Mouse (Mus musculus) kidney, adult 2 months (tissue): ENCODE measurements at regions not wholly inside any gene's neighbourhood (a gene's known extent, or its start where the extent isn't known, plus 50 kb on each side); places are given as distances from the start of the nearest gene placed in this dataset.

Source experiments
- DNase-seq: peaks from one replicate; pipeline ENCODE4 v3.0.0; 2021
- H3K27ac ChIP-seq: fragments of 200-500 bp; 2 replicates; pipeline ENCODE4 v1.5.1; 2012; ENCODE audit warnings: low read depth, low read length, control low read depth, inconsistent platforms; ENCODE audit not compliant: insufficient read depth
- H3K27me3 ChIP-seq: fragments of 200-500 bp; replicated peaks from 2 replicates; pipeline ENCODE4 v1.6.1; 2012; ENCODE audit warnings: mild to moderate bottlenecking, moderate library complexity, low read length, inconsistent platforms; ENCODE audit not compliant: control insufficient read depth, insufficient read depth
- H3K36me3 ChIP-seq: fragments of 200-500 bp; 2 replicates; pipeline ENCODE4 v1.6.1; 2012; ENCODE audit warnings: mild to moderate bottlenecking, moderate library complexity, low read length, inconsistent platforms; ENCODE audit not compliant: control insufficient read depth, insufficient read depth
- H3K4me1 ChIP-seq: fragments of 200-500 bp; 2 replicates; pipeline ENCODE4 v1.6.1; 2011; ENCODE audit warnings: low read length; ENCODE audit not compliant: control insufficient read depth, insufficient read depth
- H3K4me3 ChIP-seq: fragments of 200-500 bp; 2 replicates; pipeline ENCODE4 v1.5.1; 2011; ENCODE audit warnings: mild to moderate bottlenecking, low read depth, low read length, control low read depth; ENCODE audit not compliant: insufficient read depth
- CTCF ChIP-seq: fragments of 200-500 bp; conservative IDR thresholded peaks from 2 replicates; pipeline ENCODE4 v1.5.1; 2011; ENCODE audit warnings: low read depth, mild to moderate bottlenecking, control low read depth, low read length, moderate library complexity, mixed read lengths; ENCODE audit not compliant: insufficient read depth, insufficient read length
- POLR2A ChIP-seq: fragments of 200-500 bp; IDR thresholded peaks from one replicate; pipeline ENCODE4 v1.6.1; 2011; ENCODE audit warnings: low read depth, low read length, control low read depth
- WGBS: fragments of 180-500 bp; shearing (Covaris S2); methylation state at CpG from one replicate; pipeline ENCODE4 v1.1.7; 2018; 5-methylcytosine and 5-hydroxymethylcytosine counted together

- DNase-seq, result peak; percentile 79
Measured at GRCm38 (mm10) chr16:44629296-44630275, 70.9 kb upstream of the Boc start.

GRCm38 (mm10) chr16:44625871-44626293 lies 67.2 kb upstream of the Boc start:
- no peak for TF ChIP-seq CTCF
- Histone ChIP-seq H3K36me3 (no peaks in the 10 kb centered on the region), H3K4me1 (peaks cover 1% of the 10 kb centered on the region; the same call in 1 of the 2 replicates), H3K27ac (no peak overlapping the region), H3K4me3 (no peak overlapping the region), H3K27me3 (no peaks in the 10 kb centered on the region)
- WGBS, result 48% methylated on average over 3 of the region's 3 CpGs
- no peak for DNase-seq

More at GRCm38 (mm10) chr16:44629296-44630275, 70.9 kb upstream of the Boc start:
- WGBS, result 45% methylated on average over 8 of the region's 8 CpGs
- H3K4me3 ChIP-seq, result no peak overlapping the region
- H3K27ac ChIP-seq, result peak overlapping the region; percentile 75
- H3K4me1 ChIP-seq, result peaks cover 19% of the 10 kb centered on the region
- H3K36me3 ChIP-seq, result no peaks in the 10 kb centered on the region
- no peaks in the 10 kb centered on the region for H3K27me3 ChIP-seq
- TF ChIP-seq POLR2A, result no peak
- no peak for TF ChIP-seq CTCF

- H3K27me3 ChIP-seq, result no peaks in the 10 kb centered on the region
- no peak for DNase-seq
- H3K36me3 ChIP-seq, result no peaks in the 10 kb centered on the region
- no peak for TF ChIP-seq CTCF
- no peak for TF ChIP-seq POLR2A
- H3K4me1 ChIP-seq, result no peaks in the 10 kb centered on the region
- H3K27ac ChIP-seq, result no peak overlapping the region
- 78% methylated on average over 6 of the region's 6 CpGs for WGBS
- no peak overlapping the region for H3K4me3 ChIP-seq
Measured at GRCm38 (mm10) chr16:44625108-44625616, 66.5 kb upstream of the Boc start.

GRCm38 (mm10) chr16:44621573-44621972 lies 62.9 kb upstream of the Boc start:
- Histone ChIP-seq H3K27me3 (no peaks in the 10 kb centered on the region; the same call in 1 of the 2 replicates), H3K4me3 (no peak overlapping the region), H3K27ac (no peak overlapping the region), H3K36me3 (no peaks in the 10 kb centered on the region), H3K4me1 (no peaks in the 10 kb centered on the region)
- 85% methylated on average over 5 of the region's 5 CpGs for WGBS
- no peak for TF ChIP-seq CTCF
- TF ChIP-seq POLR2A, result no peak
- no peak for DNase-seq

- 74% methylated on average over 2 of the region's 2 CpGs for WGBS
- H3K4me1 ChIP-seq, result no peaks in the 10 kb centered on the region
- no peaks in the 10 kb centered on the region; the same call in 1 of the 2 replicates for H3K27me3 ChIP-seq
- no peak for DNase-seq
- no peak overlapping the region for H3K4me3 ChIP-seq
- no peak for TF ChIP-seq CTCF
- no peak for TF ChIP-seq POLR2A
- H3K27ac ChIP-seq, result no peak overlapping the region
- no peaks in the 10 kb centered on the region for H3K36me3 ChIP-seq
Measured at GRCm38 (mm10) chr16:44620536-44620935, 61.8 kb upstream of the Boc start.

GRCm38 (mm10) chr16:44619476-44620103 lies 60.9 kb upstream of the Boc start:
- DNase-seq, result no peak
- no peaks in the 10 kb centered on the region; the same call in 1 of the 2 replicates for H3K27me3 ChIP-seq
- TF ChIP-seq CTCF, result no peak
- TF ChIP-seq POLR2A, result no peak
- H3K4me3 ChIP-seq, result no peak overlapping the region
- WGBS, result 91% methylated on average over 4 of the region's 4 CpGs
- H3K27ac ChIP-seq, result no peak overlapping the region
- H3K36me3 ChIP-seq, result no peaks in the 10 kb centered on the region
- H3K4me1 ChIP-seq, result no peaks in the 10 kb centered on the region

DNA sequence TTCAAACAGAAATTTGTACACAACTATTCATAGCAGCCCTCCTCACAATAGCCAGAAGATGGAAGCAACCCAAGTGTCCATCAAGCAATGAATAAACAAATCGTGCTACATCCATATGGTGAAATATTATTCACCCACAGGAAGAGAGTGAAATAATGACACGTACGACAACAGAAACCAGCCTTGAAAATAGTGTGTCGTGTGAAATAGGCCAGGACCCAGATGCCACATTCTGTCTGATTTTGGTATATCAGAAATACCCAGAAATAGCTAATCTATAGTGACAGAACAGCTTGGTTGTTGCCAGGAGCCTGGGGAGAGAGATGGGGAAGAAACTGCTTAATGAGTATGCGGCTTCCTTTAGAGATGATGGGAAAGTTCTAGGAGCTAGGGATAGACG lies 58.3 kb upstream of the Boc start:
- no peak for DNase-seq
- no peak for TF ChIP-seq CTCF
- TF ChIP-seq POLR2A, result no peak
- no peak overlapping the region for H3K27ac ChIP-seq
- no peaks in the 10 kb centered on the region for H3K36me3 ChIP-seq
- no peaks in the 10 kb centered on the region for H3K4me1 ChIP-seq
- WGBS, result 78% methylated on average over 6 of the region's 6 CpGs
- no peak overlapping the region for H3K4me3 ChIP-seq
- H3K27me3 ChIP-seq, result no peaks in the 10 kb centered on the region; the same call in 1 of the 2 replicates
